Mouse (Mus musculus) NIH3T3 (cell line): ENCODE results near the gene Trpm8.

Source experiments
- DNase-seq: peaks from one replicate; pipeline ENCODE4 v3.0.0-alpha.2; 2012; ENCODE audit warnings: low read depth

Trpm8 gene

DNA sequence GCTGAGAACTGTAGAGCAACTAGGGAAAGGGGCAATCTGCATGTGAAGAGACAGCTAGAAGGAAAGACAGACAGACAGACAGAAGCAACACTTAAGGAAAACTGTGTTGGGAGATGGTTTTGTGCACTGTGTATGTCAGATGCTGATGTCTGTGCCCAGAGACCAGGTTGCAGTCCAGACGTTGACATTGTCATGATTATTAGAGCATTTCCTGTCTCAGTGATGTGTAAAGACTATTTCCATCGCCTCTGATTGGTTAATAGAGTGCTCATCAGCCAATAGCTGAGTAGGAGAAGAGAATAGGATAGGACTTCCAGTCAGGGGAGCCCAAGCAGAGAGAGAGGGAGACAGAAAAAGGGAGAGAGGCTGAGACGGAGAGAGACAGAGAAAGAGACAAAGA is 155.1 kb downstream of the Trpm8 start:
- DNase-seq, result no peak

DNA sequence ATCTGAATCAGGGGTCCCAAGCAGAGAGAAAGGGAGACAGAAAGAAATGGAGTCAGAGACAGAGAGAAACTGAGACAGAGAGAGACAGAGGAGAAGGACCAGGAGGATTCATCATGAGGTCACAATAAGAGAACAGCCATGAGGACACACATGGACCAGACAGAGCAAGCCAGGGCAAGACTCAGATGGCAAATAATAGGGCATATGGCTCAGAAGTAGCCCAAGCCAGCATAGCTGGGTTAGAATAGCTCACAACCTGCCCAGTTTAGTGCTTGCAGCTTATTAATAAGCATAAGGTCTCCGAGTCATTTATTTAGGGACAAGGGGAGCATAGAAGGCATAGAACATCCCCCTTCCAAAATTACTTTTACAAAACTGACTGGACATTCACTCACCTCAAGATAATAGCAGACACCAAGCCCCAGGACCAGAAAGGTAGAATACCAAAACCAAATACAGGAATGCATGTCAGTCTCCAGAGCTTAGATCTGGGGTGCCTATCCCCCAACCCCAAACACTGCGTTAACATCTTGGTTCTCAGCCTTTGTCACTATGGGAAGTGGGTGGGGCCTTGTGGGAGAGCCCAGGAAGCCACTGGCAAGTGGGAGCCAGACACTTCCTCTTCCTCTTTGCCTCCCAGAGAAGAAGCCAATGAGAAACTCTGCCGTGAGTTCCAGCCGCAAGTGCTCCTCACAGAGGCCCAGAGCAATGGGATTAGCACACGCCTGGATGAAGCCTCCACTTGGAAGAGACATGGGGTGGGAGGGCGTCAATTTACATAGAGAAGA is 155.8 kb downstream of the Trpm8 start:
- DNase-seq, result no peak

DNA sequence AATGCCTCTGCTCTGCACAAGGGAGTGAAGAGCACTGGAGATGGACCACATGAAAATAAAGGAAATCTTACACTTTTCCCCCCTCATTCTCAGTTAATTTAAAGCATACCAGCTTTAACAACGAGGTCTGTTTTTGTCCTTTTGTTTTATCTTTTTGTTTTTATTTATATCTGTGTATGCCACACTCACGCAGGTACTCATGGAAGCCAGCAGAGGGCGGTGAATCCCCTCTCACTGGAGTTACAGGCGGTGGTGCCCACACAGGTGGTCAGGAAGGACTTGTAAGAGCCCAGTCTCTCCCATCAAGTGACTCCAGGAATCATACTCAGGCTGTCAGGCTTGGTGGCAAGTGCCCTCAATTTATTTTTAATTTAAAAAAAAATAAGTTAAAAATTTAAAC is 156.6 kb downstream of the Trpm8 start:
- peak; percentile 33 for DNase-seq

DNA sequence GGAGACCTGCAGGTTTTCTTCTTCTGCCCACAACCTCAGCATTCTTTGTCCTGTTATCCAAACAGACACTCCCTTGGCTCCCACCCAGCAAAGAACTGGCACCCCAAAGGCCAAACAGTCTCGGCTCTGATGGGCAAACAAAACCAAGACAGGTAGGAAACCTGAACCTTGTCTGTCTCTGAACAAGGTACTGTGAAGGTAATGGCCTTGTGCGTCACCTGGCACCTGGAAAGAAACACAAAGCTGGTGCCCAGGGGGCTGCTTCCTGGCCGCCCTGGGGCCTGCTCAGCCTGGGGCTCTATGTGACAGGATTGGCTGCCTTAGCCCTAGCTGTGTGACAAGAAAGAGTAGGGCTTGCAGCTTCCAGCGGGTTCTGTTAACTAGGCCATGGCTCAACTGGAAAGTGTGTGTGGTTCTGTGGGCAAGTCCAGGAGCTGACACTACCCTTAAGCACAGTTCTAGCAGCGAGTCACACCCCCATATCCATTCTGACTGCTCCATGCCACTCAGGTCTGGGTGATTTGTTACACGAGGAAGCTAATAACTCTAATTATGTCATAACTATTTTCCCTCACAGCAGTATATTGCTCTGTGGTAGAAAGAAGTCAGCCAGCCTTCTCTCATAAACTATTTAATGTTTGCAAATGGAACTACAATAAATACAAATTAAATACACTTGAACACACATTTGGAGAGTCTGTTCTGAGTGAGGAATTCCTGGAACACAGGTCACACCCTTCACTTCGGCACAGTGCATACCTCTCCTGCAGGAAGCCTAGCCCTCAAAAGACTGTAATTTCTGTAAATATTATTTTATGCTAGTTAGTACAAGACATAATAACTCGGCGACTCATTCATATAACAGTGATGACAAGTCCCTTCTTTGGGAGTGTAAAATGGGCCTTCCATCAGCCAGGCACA is 160.0 kb downstream of the Trpm8 start:
- no peak for DNase-seq
